Mouse (Mus musculus): ENCODE results near the gene Xlr4b.
"Not testable (repeated sequence)": the region's sequence is repeated elsewhere in the genome, so short reads cannot be mapped to it uniquely, and the experiment has no call there.

The Xlr4b gene

GRCm38 (mm10) chrX:73213819-73214564, at the start of gene Xlr4b:
TSS of gene Xlr4b (plus strand) at chrX:73214333.
- CTCF ChIA-PET = not testable (repeated sequence)

GRCm38 (mm10) chrX:73176889-73177288, 37.2 kb upstream of the Xlr4b start, which contains the start of gene Spin2d:
TSS of gene Spin2d (minus strand) at chrX:73176989.
- CTCF ChIA-PET = not testable (repeated sequence)

- CTCF ChIA-PET = not testable (repeated sequence)
These were observed 22.2 kb upstream of the Xlr4b start, which contains the start of gene Xlr3b for GRCm38 (mm10) chrX:73191934-73192333. TSS of gene Xlr3b (plus strand) at chrX:73192207.

DNA sequence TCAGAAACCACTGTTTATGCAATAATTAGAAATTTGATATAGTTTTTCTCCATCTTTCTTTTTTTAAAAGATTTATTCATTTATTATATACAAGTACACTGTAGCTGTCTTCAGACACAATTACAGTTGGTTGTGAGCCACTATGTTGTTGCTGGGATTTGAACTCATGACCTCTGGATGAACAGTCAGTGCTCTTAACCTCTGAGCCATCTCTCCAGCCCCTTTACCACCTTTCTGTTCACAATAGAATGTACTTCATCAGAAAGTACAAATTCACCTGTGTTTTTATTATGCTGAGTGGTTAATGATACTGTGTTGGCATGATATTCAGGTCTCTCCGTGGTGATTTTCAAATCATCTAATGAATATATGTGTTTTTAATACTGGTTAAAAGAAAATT, 11.2 kb downstream of the Xlr4b start:
- CTCF ChIA-PET = no interaction called here

DNA sequence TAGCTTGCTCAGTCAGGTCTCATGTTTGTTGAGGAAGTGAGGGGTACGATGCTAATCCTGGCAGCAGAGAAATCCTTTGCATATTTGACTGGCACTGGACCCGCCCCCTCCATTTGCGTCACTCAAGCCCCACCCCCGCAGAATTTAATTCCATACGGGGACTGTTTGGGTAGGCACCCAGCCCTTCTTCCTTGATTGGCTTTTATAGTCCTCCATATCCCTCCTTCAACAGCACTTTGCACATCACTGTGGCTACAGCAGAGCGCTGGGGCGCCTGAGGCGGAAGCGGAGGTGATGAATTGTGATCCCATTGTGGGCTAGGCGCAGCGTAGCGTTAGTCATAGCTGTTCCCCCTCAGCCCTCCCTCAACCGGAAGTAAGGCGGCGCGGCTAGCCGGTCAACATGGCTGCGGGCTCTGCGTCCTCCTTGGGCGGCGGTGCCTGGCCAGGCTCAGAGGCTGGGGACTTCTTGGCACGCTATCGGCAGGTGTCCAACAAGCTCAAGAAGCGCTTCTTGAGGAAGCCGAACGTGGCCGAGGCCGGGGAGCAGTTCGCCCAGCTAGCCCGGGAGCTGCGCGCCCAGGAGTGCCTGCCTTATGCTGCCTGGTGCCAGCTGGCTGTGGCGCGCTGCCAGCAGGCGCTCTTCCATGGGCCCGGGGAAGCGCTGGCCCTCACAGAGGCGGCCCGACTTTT, 13.9 kb downstream of the Xlr4b start, which contains the start of gene F8a:
Gene F8a (plus strand): TSS at position 378 of the 692 bp plus-strand sequence.
- CTCF ChIA-PET = no interaction called here

DNA sequence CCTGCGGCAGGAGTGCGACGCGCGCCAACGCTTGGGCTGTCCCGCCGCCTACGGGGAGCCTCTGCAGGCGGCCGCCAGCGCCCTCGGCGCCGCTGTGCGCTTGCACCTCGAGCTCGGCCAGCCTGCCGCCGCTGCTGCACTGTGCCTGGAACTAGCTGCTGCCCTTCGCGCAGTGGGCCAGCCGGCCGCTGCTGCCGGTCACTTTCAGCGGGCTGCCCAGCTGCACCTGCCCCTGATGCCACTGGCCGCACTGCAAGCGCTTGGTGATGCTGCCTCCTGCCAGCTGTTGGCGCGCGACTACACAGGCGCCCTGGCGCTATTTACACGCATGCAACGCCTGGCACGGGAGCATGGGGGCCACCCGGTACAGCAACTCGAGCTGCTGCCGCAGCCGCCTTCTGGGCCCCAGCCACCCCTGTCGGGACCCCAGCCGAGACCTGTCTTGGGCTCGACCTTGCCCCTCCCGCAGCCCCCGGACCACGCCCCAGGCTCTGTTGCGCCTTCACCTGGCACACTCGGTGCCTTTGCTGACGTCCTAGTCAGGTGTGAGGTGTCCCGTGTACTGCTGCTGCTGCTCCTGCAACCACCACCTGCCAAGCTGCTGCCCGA, 14.6 kb downstream of the Xlr4b start:
- CTCF ChIA-PET = no interaction called here

DNA sequence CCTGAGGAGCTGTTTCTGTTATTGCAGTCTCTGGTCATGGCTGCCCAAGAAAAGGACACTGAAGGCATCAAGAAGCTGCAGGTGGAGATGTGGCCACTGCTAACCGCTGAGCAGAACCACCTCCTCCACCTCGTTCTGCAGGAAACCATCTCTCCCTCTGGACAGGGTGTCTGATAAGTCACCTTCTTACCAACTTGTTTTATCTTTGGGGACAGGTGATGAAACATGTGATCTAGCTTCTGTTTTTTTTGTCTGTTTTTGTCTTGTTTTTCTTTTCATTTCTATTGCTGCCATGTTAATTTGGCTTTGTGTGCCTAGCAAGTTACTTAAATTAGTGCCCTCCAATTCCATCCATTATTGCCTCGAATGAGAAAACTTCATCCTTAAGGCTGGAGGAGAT, 15.2 kb downstream of the Xlr4b start:
- CTCF ChIA-PET = no interaction called here

GRCm38 (mm10) chrX:73242821-73243325, 28.7 kb downstream of the Xlr4b start, which contains the start of gene Xlr4c:
TSS of gene Xlr4c (minus strand) at chrX:73243130.
- CTCF ChIA-PET = not testable (repeated sequence)

DNA sequence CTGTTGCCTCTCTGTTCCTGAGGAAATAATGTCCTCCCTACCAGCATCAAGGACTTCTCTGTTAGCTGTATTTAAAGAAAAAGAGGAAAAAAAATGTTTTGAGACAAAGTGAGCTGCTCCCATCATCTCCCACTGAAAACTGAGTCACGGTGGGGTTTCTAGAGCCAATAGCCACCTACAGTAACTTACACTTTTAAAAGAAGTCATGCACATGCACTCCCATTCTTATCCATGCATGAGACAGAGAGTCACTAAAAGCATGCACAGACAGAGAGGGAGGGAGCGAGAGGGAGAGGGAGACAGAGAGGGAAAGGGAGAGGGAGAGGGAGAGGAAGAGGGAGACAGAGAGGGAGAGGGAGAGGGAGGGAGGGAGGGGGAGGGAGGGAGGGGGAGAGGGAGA, 48.3 kb downstream of the Xlr4b start:
- CTCF ChIA-PET = not testable (repeated sequence)

- CTCF ChIA-PET = not testable (repeated sequence)
These were observed 51.1 kb downstream of the Xlr4b start, which contains the start of gene Xlr3c for GRCm38 (mm10) chrX:73265270-73265669. TSS of gene Xlr3c (minus strand) at chrX:73265390.
